Mouse (Mus musculus): ENCODE results near the gene Prr3.
"Not testable (repeated sequence)": the region's sequence is repeated elsewhere in the genome, so short reads cannot be mapped to it uniquely, and the experiment has no call there.

- TF ChIP-seq ZC3H11A (IDR thresholded peaks at IDR 0.05; ENCODE audit: low read depth, low read length); CTCF (conservative IDR thresholded peaks at IDR 0.05 in 1 of 2, IDR thresholded peaks at IDR 0.05 in 1 of 2; ENCODE audit: low read depth in 2 of 2, low read length in 2 of 2); TBP (conservative IDR thresholded peaks at IDR 0.05; ENCODE audit: low read depth, low read length); POLR2A (IDR thresholded peaks at IDR 0.05; ENCODE audit: low read depth, low read length); ETS1 (conservative IDR thresholded peaks at IDR 0.05; ENCODE audit: low read depth, low read length); MAFK (IDR thresholded peaks at IDR 0.05; ENCODE audit: insufficient replicate concordance, low read length); NELFE (IDR thresholded peaks at IDR 0.05; ENCODE audit: low read depth, low read length); EP300 (IDR thresholded peaks at IDR 0.05; ENCODE audit: low read length); POLR2AphosphoS2 (IDR thresholded peaks at IDR 0.05; ENCODE audit: low read depth, low read length); JUN (IDR thresholded peaks at IDR 0.05; ENCODE audit: insufficient read depth, low read depth, low read length); CHD1 (IDR thresholded peaks at IDR 0.05; ENCODE audit: low read depth, low read length): not testable (repeated sequence)
These were observed 29.1 kb downstream of the Prr3 start for GRCm38 (mm10) chr17:35950946-35951345.

Measured in CH12.LX (cell line).